Mouse (Mus musculus) liver, embryonic 14.5 days (tissue): ENCODE data around the gene Inpp5b. TPM values are rescaled to one million over a fixed set of nuclear protein-coding genes. Genes with fewer than 3 reads are reported as not detected.
A peak's percentile ranks its signal among the peaks of the same experiment; 100 is the strongest.

ENCODE experiments used
- ATAC-seq: fragments of 200-750 bp; cut with Nextera tagmentation; 2 replicates; pipeline ENCODE4 v1.8.0; 2017; ENCODE audit warnings: moderate number of reproducible peaks, mild to moderate bottlenecking, moderate library complexity; ENCODE audit not compliant: insufficient read depth
- DNase-seq, 3 experiments: peaks; one replicate each; pipeline ENCODE4 v3.0.0-alpha.2; 2012 to 2013; ENCODE audit warnings: low read depth in 3 of 3, low spot score in 3 of 3
- H3K27ac ChIP-seq: fragments of 300-500 bp; sonication (generic); 2 replicates; pipeline ENCODE4 v1.5.1; 2014; ENCODE audit warnings: moderate library complexity, mild to moderate bottlenecking, control low read depth, inconsistent platforms
- H3K27me3 ChIP-seq: fragments of 300-500 bp; sonication (generic); 2 replicates; pipeline ENCODE4 v1.6.1; 2014; ENCODE audit warnings: mild to moderate bottlenecking, low read length, moderate library complexity; ENCODE audit not compliant: control insufficient read depth, insufficient read depth
- H3K36me3 ChIP-seq: fragments of 300-500 bp; sonication (generic); replicated peaks from 2 replicates; pipeline ENCODE4 v1.6.1; 2014; ENCODE audit warnings: low read depth; ENCODE audit not compliant: control insufficient read depth, insufficient read depth
- H3K4me1 ChIP-seq, 2 experiments: fragments of 200-500 bp in 1 of 2; fragments of 300-500 bp in 1 of 2; sonication (generic) in 1 of 2; replicated peaks; 2 replicates each; pipeline ENCODE4 v1.6.1; 2012 to 2014; ENCODE audit warnings: antibody characterized with exemption in 1 of 2, inconsistent platforms in 1 of 2, low read length in 1 of 2; ENCODE audit not compliant: control insufficient read depth in 2 of 2, insufficient read depth in 2 of 2
- H3K4me2 ChIP-seq: fragments of 300-500 bp; sonication (generic); 2 replicates; pipeline ENCODE4 v1.6.1; 2014; ENCODE audit warnings: low read depth, mild to moderate bottlenecking, control low read depth, moderate library complexity
- H3K4me3 ChIP-seq, 2 experiments: fragments of 200-500 bp in 1 of 2; fragments of 300-500 bp in 1 of 2; sonication (generic) in 1 of 2; 2 replicates each; pipeline ENCODE4 v1.5.1; 2012 to 2014; ENCODE audit warnings: low read depth in 2 of 2, low read length in 2 of 2, mild to moderate bottlenecking in 2 of 2, control low read depth in 1 of 2, inconsistent platforms in 1 of 2, moderate library complexity in 1 of 2; ENCODE audit not compliant: insufficient read depth in 1 of 2
- H3K9ac ChIP-seq: fragments of 300-500 bp; sonication (generic); replicated peaks from 2 replicates; pipeline ENCODE4 v1.6.1; 2014; ENCODE audit warnings: mild to moderate bottlenecking, control low read depth, moderate library complexity
- H3K9me3 ChIP-seq: fragments of 300-500 bp; sonication (generic); 2 replicates; pipeline ENCODE4 v1.6.1; 2016; ENCODE audit warnings: low read length, mixed read lengths; ENCODE audit not compliant: control insufficient read depth
- CTCF ChIP-seq: IDR thresholded peaks from 2 replicates; pipeline ENCODE4 v1.5.1; 2016; ENCODE audit warnings: antibody characterized with exemption, low read depth, control low read depth
- EP300 ChIP-seq: IDR thresholded peaks from 2 replicates; pipeline ENCODE4 v1.6.1; 2016; ENCODE audit warnings: antibody characterized with exemption, low read depth
- WGBS: fragments of 180-500 bp; shearing (Covaris S2); extraction: QIAGEN DNeasy Blood & Tissue Kit; methylation state at CpG from one replicate; pipeline ENCODE4 v1.1.7; 2014; ENCODE audit not compliant: insufficient replicate concordance; 5-methylcytosine and 5-hydroxymethylcytosine counted together
- polyA plus RNA-seq, 2 experiments: library from polyadenylated mRNA; depleted of rRNA in 1 of 2; stranded (reverse) in 1 of 2; unstranded in 1 of 2; fragments of >200 nt; fragmentation: Nextera tagmentation in 1 of 2; extraction: Ambion mirVana in 1 of 2; gene quantifications; 2 replicates each; pipeline versions ENCODE4 v1.2.1 to v1.2.3; 2012 to 2014

The Inpp5b gene
- polyA plus RNA-seq, 2 experiments, result 36.6 to 36.7 TPM

DNA sequence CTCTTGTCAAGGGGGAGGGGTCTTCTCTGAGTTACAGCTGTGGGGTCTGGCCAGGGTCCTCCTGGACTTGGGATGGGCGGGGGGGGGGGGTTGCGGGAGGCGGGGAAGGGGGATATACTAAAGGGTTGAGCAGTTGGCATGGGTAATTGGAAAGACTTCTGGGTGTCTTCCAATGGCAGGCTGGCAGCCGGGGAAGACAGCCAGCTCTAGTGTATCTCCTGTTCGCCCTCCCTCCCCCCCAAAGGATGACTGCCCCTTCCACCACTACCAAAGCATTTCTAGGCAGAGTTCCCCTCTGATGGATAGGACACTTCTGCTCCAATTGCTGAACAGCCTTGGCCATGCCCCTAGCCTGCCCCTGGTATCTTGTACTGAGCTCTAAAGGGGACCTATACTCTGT, 39.7 kb upstream of the Inpp5b start:
- Histone ChIP-seq H3K4me3 (peak overlapping the region in 1 of 2 experiments; percentile 66; a peak in 2 of 4 replicates), H3K27ac (no peak overlapping the region), H3K4me1 (peaks cover 9 to 30% of the 10 kb centered on the region in 2 experiments), H3K9ac (no peak overlapping the region), H3K9me3 (no peaks in the 10 kb centered on the region), H3K36me3 (no peaks in the 10 kb centered on the region; the same call in 1 of the 2 replicates), H3K4me2 (peak overlapping the region; percentile 98), H3K27me3 (no peaks in the 10 kb centered on the region; the same call in 1 of the 2 replicates)
- ATAC-seq (no peak), DNase-seq (no peak)
- whole genome bisulfite sequencing, result 58% methylated on average over 4 of the region's 5 CpGs
- TF ChIP-seq EP300 (no peak), CTCF (no peak)

DNA sequence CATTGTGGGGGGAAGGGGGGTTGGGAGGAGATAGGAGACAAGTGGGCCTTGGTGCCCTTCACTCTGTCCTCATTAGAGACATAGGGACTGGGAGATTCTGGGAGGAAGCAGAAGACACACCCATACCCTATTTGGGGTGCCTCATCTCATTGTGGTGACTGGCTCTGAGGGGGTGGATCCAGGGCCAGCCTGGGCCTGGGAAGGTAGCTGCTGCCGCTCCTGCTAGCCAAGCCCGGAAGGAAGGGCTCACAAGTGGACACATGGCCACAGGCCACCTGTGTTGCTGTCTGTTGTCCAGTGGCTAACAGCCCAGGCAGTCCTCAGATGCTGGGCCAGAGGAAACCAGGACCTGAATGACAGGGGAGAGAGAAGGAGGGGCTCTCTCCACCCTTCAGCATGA, 38.2 kb upstream of the Inpp5b start:
- Histone ChIP-seq H3K9ac (no peak overlapping the region), H3K4me2 (no peak overlapping the region; the same call in 1 of the 2 replicates), H3K4me1 (peaks cover 10 to 31% of the 10 kb centered on the region in 2 experiments), H3K36me3 (no peaks in the 10 kb centered on the region; the same call in 1 of the 2 replicates), H3K27ac (no peak overlapping the region), H3K27me3 (no peaks in the 10 kb centered on the region; the same call in 1 of the 2 replicates), H3K4me3 (no peak overlapping the region), H3K9me3 (no peaks in the 10 kb centered on the region)
- no peak for TF ChIP-seq CTCF
- TF ChIP-seq EP300, result no peak
- DNase-seq (no peak), ATAC-seq (no peak)
- 20% methylated on average over 2 of the region's 2 CpGs for WGBS

- Histone ChIP-seq H3K27ac (no peak overlapping the region), H3K4me2 (peak overlapping the region; percentile 22), H3K9ac (no peak overlapping the region), H3K27me3 (no peaks in the 10 kb centered on the region; the same call in 1 of the 2 replicates), H3K9me3 (no peaks in the 10 kb centered on the region), H3K4me3 (no peak overlapping the region), H3K4me1 (peaks cover 16 to 32% of the 10 kb centered on the region in 2 experiments), H3K36me3 (no peaks in the 10 kb centered on the region; the same call in 1 of the 2 replicates)
- TF ChIP-seq CTCF (no peak), EP300 (no peak)
- ATAC-seq, result no peak
- DNase-seq, result no peak
- 32% methylated on average over 6 of the region's 6 CpGs for WGBS
Measured at GRCm38 (mm10) chr4:124703881-124704796, 37.5 kb upstream of the Inpp5b start.

- H3K27ac ChIP-seq, result no peak overlapping the region
- no peaks in the 10 kb centered on the region for H3K9me3 ChIP-seq
- no peak overlapping the region for H3K4me3 ChIP-seq
- H3K36me3 ChIP-seq, result no peaks in the 10 kb centered on the region; the same call in 1 of the 2 replicates
- H3K4me1 ChIP-seq, result peaks cover 22 to 38% of the 10 kb centered on the region in 2 experiments
- H3K4me2 ChIP-seq, result peak overlapping the region; percentile 22
- H3K27me3 ChIP-seq, result no peaks in the 10 kb centered on the region; the same call in 1 of the 2 replicates
- WGBS, result 15% methylated on average over 11 of the region's 11 CpGs
- H3K9ac ChIP-seq, result no peak overlapping the region
- ATAC-seq, result no peak
- no peak for TF ChIP-seq EP300
- TF ChIP-seq CTCF, result no peak
- no peak for DNase-seq
Measured at GRCm38 (mm10) chr4:124704797-124705474, 36.7 kb upstream of the Inpp5b start.
